Mouse (Mus musculus): ENCODE data around the gene Sf3b5. TPM values are rescaled to one million over a fixed set of nuclear protein-coding genes. Genes with fewer than 3 reads are reported as not detected.

Sf3b5 gene
- polyA plus RNA-seq (2014; fragmentation: Nextera tagmentation; extraction: Ambion mirVana): 47.6 and 52.0 TPM in 2 replicates

DNA sequence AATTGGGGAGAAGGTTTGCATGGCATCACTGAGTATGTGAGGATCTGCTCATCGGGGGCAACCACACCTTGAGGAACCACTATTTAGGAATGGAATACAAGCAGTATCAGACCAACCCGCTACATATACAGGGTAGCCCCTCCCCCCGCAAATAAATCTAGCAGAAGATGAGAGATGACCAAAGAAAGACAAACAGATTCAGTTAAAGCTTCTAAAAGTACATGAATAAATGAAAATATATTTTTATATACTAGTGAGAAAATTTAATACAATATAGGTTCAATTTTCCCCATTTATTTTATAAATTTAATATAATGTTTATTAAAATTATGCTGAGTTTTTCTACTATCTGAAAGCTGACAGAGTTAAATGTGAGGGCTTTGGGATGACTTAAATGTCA lies at the start of gene Sf3b5:
Sf3b5 (plus strand) TSS at position 301 of the 400 bp plus-strand sequence.
- WGBS: 89% methylated on average over 3 of the region's 3 CpGs
- no peak for ATAC-seq (replicated peaks; ENCODE audit: low FRiP score, low TSS enrichment, low read depth)
- Histone ChIP-seq H3K27ac (ENCODE audit: low read depth) (no peak within 1 kb of the TSS), H3K9ac (ENCODE audit: low read length) (no peak within 1 kb of the TSS), H3K36me3 (ENCODE audit: control insufficient read depth, insufficient read depth, low read length) (0 out of 2 replicates have a peak, but pooled peaks cover 4% of the 10 kb centered on the region), H3K4me3 (ENCODE audit: low read depth, low read length) (no peak within 1 kb of the TSS), H3K4me2 (ENCODE audit: low read length) (no peak within 1 kb of the TSS), H3K4me1 (replicated peaks; ENCODE audit: control insufficient read depth, insufficient read depth, low read length) (peaks cover 11% of the 10 kb centered on the region), H3K9me3 (ENCODE audit: control insufficient read depth, low read length) (no peaks in the 10 kb centered on the region), H3K27me3 (replicated peaks; ENCODE audit: control insufficient read depth, insufficient read depth, low read length) (no peaks in the 10 kb centered on the region)
- no peak for DNase-seq (ENCODE audit: low spot score)

DNA sequence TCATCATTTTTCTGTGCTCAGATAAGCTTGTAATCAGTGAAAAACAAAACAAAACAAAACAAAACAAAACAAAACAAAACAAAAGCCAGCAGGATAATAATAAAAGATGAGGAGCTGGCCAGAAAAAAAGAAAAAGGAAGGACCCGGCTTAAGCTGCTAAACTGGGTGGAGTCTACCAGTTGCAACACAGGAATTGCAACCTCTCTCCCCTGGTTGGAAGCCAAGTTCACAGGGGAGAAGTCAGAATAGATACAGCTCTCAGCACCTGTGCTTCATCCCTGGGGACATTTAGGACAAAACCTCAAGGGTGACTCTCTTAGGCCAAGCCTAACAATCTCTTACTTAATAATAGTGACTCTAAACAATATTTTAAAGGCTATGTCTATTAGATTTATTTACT lies 49.3 kb upstream of the Sf3b5 start:
- Histone ChIP-seq H3K4me1 (replicated peaks; ENCODE audit: control insufficient read depth, insufficient read depth, low read length) (no peaks in the 10 kb centered on the region), H3K9me3 (ENCODE audit: control insufficient read depth, low read length) (no peaks in the 10 kb centered on the region), H3K27me3 (replicated peaks; ENCODE audit: control insufficient read depth, insufficient read depth, low read length) (no peaks in the 10 kb centered on the region), H3K4me3 (ENCODE audit: low read depth, low read length) (no peak overlapping the region), H3K9ac (ENCODE audit: low read length) (no peak overlapping the region), H3K27ac (ENCODE audit: low read depth) (no peak overlapping the region), H3K36me3 (ENCODE audit: control insufficient read depth, insufficient read depth, low read length) (no peaks in the 10 kb centered on the region), H3K4me2 (ENCODE audit: low read length) (no peak overlapping the region)
- WGBS: 62% methylated on average over 1 of the region's 1 CpGs
- ATAC-seq (replicated peaks; ENCODE audit: low FRiP score, low TSS enrichment, low read depth) (no peak), DNase-seq (ENCODE audit: low spot score) (no peak)

DNA sequence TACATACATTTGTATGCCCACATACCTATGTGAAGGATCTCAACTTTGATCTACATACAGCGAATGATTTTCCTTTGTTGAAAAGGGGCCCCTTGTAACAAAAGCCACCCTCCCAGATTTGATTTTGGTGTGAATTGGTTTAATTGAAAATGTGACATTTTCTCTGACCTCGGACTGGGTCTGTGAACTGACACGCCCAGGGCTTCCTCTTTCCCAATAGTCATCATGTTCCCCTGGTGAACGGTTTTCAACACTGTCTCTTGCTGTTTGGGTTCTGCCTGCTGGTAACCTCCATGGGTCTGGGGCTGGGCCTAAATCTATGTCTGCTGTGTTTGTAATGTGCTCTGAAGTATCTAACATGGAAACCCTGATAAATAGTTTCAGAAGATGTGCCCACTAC lies 47.9 kb upstream of the Sf3b5 start:
- Histone ChIP-seq H3K4me2 (ENCODE audit: low read length) (no peak overlapping the region), H3K27me3 (replicated peaks; ENCODE audit: control insufficient read depth, insufficient read depth, low read length) (no peaks in the 10 kb centered on the region), H3K9me3 (ENCODE audit: control insufficient read depth, low read length) (no peaks in the 10 kb centered on the region), H3K4me3 (ENCODE audit: low read depth, low read length) (no peak overlapping the region), H3K36me3 (ENCODE audit: control insufficient read depth, insufficient read depth, low read length) (no peaks in the 10 kb centered on the region), H3K9ac (ENCODE audit: low read length) (no peak overlapping the region), H3K27ac (ENCODE audit: low read depth) (no peak overlapping the region), H3K4me1 (replicated peaks; ENCODE audit: control insufficient read depth, insufficient read depth, low read length) (no peaks in the 10 kb centered on the region)
- ATAC-seq (replicated peaks; ENCODE audit: low FRiP score, low TSS enrichment, low read depth) (no peak), DNase-seq (ENCODE audit: low spot score) (no peak)
- 88% methylated on average over 4 of the region's 4 CpGs for WGBS

DNA sequence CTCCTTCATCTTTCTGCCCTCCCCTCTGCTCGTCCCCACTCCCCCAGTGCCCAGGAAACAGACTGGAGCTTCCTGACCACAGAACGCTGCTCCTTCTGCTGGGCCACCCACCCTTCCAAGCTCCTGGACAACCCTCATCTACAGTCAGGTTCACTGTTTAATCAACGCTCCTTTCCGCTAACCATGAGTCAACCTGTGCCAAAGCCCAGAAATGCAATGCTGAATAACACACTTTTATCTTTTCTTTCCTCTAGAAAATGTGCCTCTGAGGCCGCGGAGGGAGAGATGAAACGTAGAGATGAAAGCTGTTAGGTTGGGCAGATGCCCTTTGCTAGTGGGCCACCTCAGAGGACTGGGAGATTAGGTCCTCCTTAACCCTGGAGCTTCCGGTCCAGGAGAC lies 43.6 kb upstream of the Sf3b5 start:
- no peaks in the 10 kb centered on the region; the same call in 1 of the 2 replicates for H3K27me3 ChIP-seq (replicated peaks; ENCODE audit: control insufficient read depth, insufficient read depth, low read length)
- H3K9ac ChIP-seq (ENCODE audit: low read length): no peak overlapping the region
- no peaks in the 10 kb centered on the region for H3K9me3 ChIP-seq (ENCODE audit: control insufficient read depth, low read length)
- ATAC-seq (replicated peaks; ENCODE audit: low FRiP score, low TSS enrichment, low read depth): no peak
- no peak overlapping the region for H3K4me3 ChIP-seq (ENCODE audit: low read depth, low read length)
- H3K4me2 ChIP-seq (ENCODE audit: low read length): no peak overlapping the region
- no peak overlapping the region for H3K27ac ChIP-seq (ENCODE audit: low read depth)
- 0 out of 2 replicates have a peak, but pooled peaks cover 3% of the 10 kb centered on the region for H3K4me1 ChIP-seq (replicated peaks; ENCODE audit: control insufficient read depth, insufficient read depth, low read length)
- DNase-seq (ENCODE audit: low spot score): no peak
- H3K36me3 ChIP-seq (ENCODE audit: control insufficient read depth, insufficient read depth, low read length): no peaks in the 10 kb centered on the region
- 87% methylated on average over 8 of the region's 8 CpGs for WGBS

DNA sequence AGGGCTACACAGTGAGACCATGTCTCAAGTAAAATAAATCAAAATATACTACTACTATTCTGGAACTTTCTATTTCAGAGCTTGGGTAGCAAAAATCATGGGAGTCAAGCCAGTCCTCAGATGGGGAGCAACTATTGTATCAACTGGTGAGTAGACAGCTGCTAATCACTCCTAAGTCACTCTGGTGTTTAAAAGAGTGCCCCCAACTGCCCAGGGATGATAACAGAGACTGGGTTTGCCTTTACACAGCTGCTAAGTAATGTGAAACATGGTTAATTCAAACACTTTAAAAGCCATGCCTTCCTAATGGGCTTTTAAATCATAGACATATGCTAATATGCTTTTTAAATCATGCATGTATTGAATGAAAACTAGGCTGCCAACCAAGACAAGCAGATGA lies 42.9 kb upstream of the Sf3b5 start:
- H3K4me2 ChIP-seq (ENCODE audit: low read length): no peak overlapping the region
- 0 out of 2 replicates have a peak, but pooled peaks cover 3% of the 10 kb centered on the region for H3K4me1 ChIP-seq (replicated peaks; ENCODE audit: control insufficient read depth, insufficient read depth, low read length)
- ATAC-seq (replicated peaks; ENCODE audit: low FRiP score, low TSS enrichment, low read depth): no peak
- H3K9ac ChIP-seq (ENCODE audit: low read length): no peak overlapping the region
- no peak for DNase-seq (ENCODE audit: low spot score)
- H3K27ac ChIP-seq (ENCODE audit: low read depth): no peak overlapping the region
- H3K9me3 ChIP-seq (ENCODE audit: control insufficient read depth, low read length): no peaks in the 10 kb centered on the region
- no peaks in the 10 kb centered on the region; the same call in 1 of the 2 replicates for H3K27me3 ChIP-seq (replicated peaks; ENCODE audit: control insufficient read depth, insufficient read depth, low read length)
- H3K4me3 ChIP-seq (ENCODE audit: low read depth, low read length): no peak overlapping the region
- H3K36me3 ChIP-seq (ENCODE audit: control insufficient read depth, insufficient read depth, low read length): no peaks in the 10 kb centered on the region

DNA sequence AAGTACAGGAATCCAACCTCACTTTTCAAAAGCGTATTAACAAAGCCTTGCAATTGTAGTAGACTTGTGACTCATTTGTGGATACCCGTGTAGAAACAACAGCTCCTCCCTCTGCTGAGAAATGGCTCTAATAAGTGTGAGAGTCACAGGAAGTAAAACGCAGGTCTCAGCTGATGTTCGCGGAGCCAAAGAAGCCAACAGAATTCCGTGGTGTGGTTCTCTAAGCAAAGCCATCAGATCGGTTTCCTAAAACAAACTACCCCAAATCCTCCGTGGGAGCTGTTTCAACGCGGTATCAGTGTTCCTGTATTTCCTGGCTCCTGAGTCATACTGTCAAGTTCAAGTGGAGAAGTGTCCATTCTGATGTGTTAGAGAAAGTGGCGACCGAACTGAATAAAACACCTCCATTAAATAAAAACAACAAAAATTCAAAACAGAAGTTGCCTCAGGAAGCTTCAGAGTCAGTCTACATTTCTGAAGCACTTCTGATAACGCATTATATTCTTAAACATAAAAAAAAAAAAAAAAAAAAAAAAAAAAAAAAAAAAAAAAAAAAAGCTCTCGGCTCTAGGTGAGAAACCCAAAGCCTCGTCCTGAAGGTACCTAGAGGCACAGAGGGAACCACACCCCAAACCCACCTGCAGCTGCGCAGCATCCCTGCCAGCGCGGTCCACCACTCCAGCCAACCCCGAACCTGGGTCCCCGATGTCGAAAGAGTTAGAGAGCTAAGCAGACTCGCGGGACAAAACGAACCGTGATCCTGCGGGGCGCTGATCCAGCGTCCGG lies 41.6 kb upstream of the Sf3b5 start:
- H3K4me2 ChIP-seq (ENCODE audit: low read length): peak overlapping the region; percentile 60
- ATAC-seq (replicated peaks; ENCODE audit: low FRiP score, low TSS enrichment, low read depth): peak; percentile 69
- no peaks in the 10 kb centered on the region for H3K9me3 ChIP-seq (ENCODE audit: control insufficient read depth, low read length)
- H3K36me3 ChIP-seq (ENCODE audit: control insufficient read depth, insufficient read depth, low read length): no peaks in the 10 kb centered on the region
- no peaks in the 10 kb centered on the region; the same call in 1 of the 2 replicates for H3K27me3 ChIP-seq (replicated peaks; ENCODE audit: control insufficient read depth, insufficient read depth, low read length)
- peak overlapping the region; percentile 51 for H3K9ac ChIP-seq (ENCODE audit: low read length)
- no peak overlapping the region for H3K27ac ChIP-seq (ENCODE audit: low read depth)
- peak overlapping the region; percentile 70 for H3K4me3 ChIP-seq (ENCODE audit: low read depth, low read length)
- DNase-seq (ENCODE audit: low spot score): peak; percentile 57
- 8% methylated on average over 28 of the region's 29 CpGs for WGBS
- 0 out of 2 replicates have a peak, but pooled peaks cover 3% of the 10 kb centered on the region for H3K4me1 ChIP-seq (replicated peaks; ENCODE audit: control insufficient read depth, insufficient read depth, low read length)

DNA sequence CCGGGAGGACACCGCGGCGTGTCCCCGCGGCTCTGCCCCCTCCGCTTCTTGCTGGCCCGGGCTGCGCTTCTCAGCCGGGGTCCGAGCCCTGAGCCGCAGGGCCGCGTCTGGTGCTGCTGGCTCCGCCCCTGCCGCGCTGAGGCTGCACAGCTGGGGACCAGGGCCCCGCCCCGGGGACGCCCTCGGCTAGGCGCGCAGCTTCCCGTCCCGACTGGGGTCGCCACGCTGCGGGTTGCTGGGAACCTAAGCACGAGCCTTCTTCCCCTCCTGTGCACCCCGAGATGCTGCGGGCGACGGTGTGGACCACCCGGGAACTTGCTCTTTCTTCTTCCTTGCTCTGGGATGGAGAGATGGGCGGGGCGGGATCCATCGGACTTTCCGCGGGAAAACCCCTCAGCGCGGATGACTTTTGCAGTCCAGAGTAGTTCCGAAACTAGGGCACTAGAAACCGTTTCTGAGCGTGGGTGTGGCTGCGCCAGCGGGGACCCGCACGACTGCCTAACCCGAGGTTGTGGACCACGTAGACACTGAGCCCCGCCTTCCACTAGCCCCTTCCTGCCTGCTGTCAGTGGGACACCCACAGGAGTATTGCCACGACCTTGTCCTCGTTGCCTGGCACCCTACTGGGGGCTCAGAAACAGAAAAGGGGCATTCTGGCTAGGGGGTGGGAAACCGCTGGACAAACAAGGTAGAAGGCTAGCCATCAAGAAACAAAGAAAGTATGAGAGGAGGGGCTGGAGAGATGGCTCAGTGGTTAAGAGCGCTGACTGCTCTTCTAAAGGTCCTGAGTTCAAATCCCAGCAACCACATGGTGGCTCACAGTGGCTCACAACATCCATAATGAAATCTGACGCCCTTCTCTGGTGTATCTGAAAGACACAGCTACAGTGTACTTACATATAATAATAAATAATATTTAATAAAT lies 40.7 kb upstream of the Sf3b5 start, which contains the start of gene Stx11:
Stx11 (minus strand) TSS at position 148 of the 925 bp plus-strand sequence.
- Histone ChIP-seq H3K27ac (ENCODE audit: low read depth) (no peak within 1 kb of the TSS), H3K4me2 (ENCODE audit: low read length) (peak within 1 kb of the TSS; percentile 60), H3K4me1 (replicated peaks; ENCODE audit: control insufficient read depth, insufficient read depth, low read length) (0 out of 2 replicates have a peak, but pooled peaks cover 3% of the 10 kb centered on the region), H3K9me3 (ENCODE audit: control insufficient read depth, low read length) (no peaks in the 10 kb centered on the region), H3K9ac (ENCODE audit: low read length) (peak within 1 kb of the TSS; percentile 51), H3K27me3 (replicated peaks; ENCODE audit: control insufficient read depth, insufficient read depth, low read length) (no peaks in the 10 kb centered on the region; the same call in 1 of the 2 replicates), H3K4me3 (ENCODE audit: low read depth, low read length) (peak within 1 kb of the TSS; percentile 70), H3K36me3 (ENCODE audit: control insufficient read depth, insufficient read depth, low read length) (no peaks in the 10 kb centered on the region)
- ATAC-seq (replicated peaks; ENCODE audit: low FRiP score, low TSS enrichment, low read depth) (peak; percentile 92), DNase-seq (ENCODE audit: low spot score) (peak; percentile 86)
- WGBS: 4% methylated on average over 51 of the region's 56 CpGs

DNA sequence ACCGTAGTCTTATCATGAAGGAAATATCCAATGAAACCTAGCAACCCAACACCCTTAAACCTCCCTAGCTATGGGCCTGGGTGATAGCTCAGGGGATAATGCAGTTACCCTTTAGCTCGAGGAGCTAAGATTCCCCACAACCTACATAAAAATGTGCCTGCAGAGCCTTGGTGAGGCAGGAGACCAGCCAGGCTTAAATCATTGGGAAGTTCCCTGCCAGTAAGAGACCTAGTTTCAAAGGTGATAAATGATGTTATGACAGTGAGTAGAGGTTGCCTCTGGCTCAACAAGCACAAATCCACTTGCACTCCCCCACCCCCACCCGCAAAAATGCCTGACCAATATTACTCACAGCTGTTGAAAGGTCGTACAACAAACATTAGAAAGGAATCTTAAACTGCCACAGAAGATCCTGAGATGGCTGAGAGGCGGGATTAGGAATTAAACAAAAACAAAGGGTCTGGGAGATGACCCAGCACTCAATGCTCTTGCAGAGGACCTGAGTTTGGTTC lies 39.4 kb upstream of the Sf3b5 start:
- Histone ChIP-seq H3K36me3 (ENCODE audit: control insufficient read depth, insufficient read depth, low read length) (no peaks in the 10 kb centered on the region), H3K4me3 (ENCODE audit: low read depth, low read length) (no peak overlapping the region), H3K4me2 (ENCODE audit: low read length) (no peak overlapping the region), H3K9ac (ENCODE audit: low read length) (no peak overlapping the region), H3K4me1 (replicated peaks; ENCODE audit: control insufficient read depth, insufficient read depth, low read length) (0 out of 2 replicates have a peak, but pooled peaks cover 3% of the 10 kb centered on the region), H3K9me3 (ENCODE audit: control insufficient read depth, low read length) (no peaks in the 10 kb centered on the region), H3K27me3 (replicated peaks; ENCODE audit: control insufficient read depth, insufficient read depth, low read length) (no peaks in the 10 kb centered on the region; the same call in 1 of the 2 replicates), H3K27ac (ENCODE audit: low read depth) (no peak overlapping the region)
- WGBS: 58% methylated on average over 5 of the region's 5 CpGs
- ATAC-seq (replicated peaks; ENCODE audit: low FRiP score, low TSS enrichment, low read depth): no peak
- DNase-seq (ENCODE audit: low spot score): no peak

Data from intestine, embryonic 14.5 days (tissue).